Mouse (Mus musculus) liver, embryonic 16.5 days (tissue): ENCODE results near the gene Cfp. TPM values are rescaled to one million over a fixed set of nuclear protein-coding genes. Genes with fewer than 3 reads are reported as not detected.

Experiments used
- ATAC-seq: fragments of 200-750 bp; cut with Nextera tagmentation; 2 replicates; pipeline ENCODE4 v1.8.0; 2017; ENCODE audit warnings: low read depth, mild to moderate bottlenecking, moderate number of reproducible peaks, moderate library complexity
- H3K27ac ChIP-seq: fragments of 300-500 bp; sonication (generic); 2 replicates; pipeline ENCODE4 v1.5.1; 2014; ENCODE audit warnings: mild to moderate bottlenecking, low read length
- H3K27me3 ChIP-seq: fragments of 300-500 bp; sonication (generic); 2 replicates; pipeline ENCODE4 v1.6.1; 2014; ENCODE audit warnings: low read depth, low read length, mixed read lengths; ENCODE audit not compliant: control insufficient read depth, insufficient read depth
- H3K36me3 ChIP-seq: fragments of 300-500 bp; sonication (generic); 2 replicates; pipeline ENCODE4 v1.6.1; 2014; ENCODE audit warnings: mild to moderate bottlenecking; ENCODE audit not compliant: control insufficient read depth, insufficient read depth
- H3K4me1 ChIP-seq: fragments of 300-500 bp; sonication (generic); 2 replicates; pipeline ENCODE4 v1.6.1; 2014; ENCODE audit warnings: low read depth, low read length, mixed read lengths; ENCODE audit not compliant: control insufficient read depth
- H3K4me2 ChIP-seq: fragments of 300-500 bp; sonication (generic); 2 replicates; pipeline ENCODE4 v1.6.1; 2014; ENCODE audit warnings: low read depth, low read length, mixed read lengths
- H3K4me3 ChIP-seq: fragments of 300-500 bp; sonication (generic); 2 replicates; pipeline ENCODE4 v1.5.1; 2014; ENCODE audit warnings: low read depth, mild to moderate bottlenecking, low read length
- H3K9ac ChIP-seq: fragments of 300-500 bp; sonication (generic); 2 replicates; pipeline ENCODE4 v1.6.1; 2014; ENCODE audit warnings: low read depth, low read length
- H3K9me3 ChIP-seq: fragments of 300-500 bp; sonication (generic); replicated peaks from 2 replicates; pipeline ENCODE4 v1.6.1; 2016; ENCODE audit warnings: low read length; ENCODE audit not compliant: control insufficient read depth
- WGBS: fragments of 180-500 bp; shearing (Covaris S2); extraction: QIAGEN DNeasy Blood & Tissue Kit; methylation state at CpG from one replicate; pipeline ENCODE4 v1.1.7; 2014; ENCODE audit not compliant: insufficient replicate concordance; 5-methylcytosine and 5-hydroxymethylcytosine counted together
- polyA plus RNA-seq: library from polyadenylated mRNA; unstranded; fragments of >200 nt; fragmentation: Nextera tagmentation; extraction: Ambion mirVana; gene quantifications from 2 replicates; pipeline ENCODE4 v1.2.1, GENCODE M21; 2015

Cfp gene
- polyA plus RNA-seq, 1 experiment from 2014 or later = 48.8 TPM

DNA sequence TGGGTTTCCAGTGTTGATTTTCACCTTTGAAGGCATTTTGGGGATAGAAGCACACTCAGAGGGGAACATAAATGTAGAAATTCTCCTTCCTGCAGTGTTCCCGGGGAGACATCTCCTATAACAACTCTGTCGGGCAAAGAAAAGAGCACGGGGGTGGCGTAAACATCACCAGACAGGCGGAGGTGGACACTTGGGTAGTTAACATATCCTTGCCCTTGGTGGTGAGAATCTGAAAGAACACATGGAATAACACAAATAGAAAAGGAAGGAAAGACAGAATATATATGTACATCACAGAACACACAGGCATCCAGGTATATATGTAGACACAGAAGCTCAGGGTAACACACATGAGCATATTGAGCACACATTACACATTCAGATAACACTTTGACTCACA, 10.0 kb downstream of the Cfp start:
- no peak overlapping the region for H3K4me3 ChIP-seq
- no peak overlapping the region for H3K27ac ChIP-seq
- ATAC-seq = no peak
- 47% methylated on average over 5 of the region's 5 CpGs for WGBS
- H3K4me1 ChIP-seq = no peaks in the 10 kb centered on the region
- peaks cover 34% of the 10 kb centered on the region for H3K27me3 ChIP-seq
- H3K9me3 ChIP-seq = no peaks in the 10 kb centered on the region
- no peaks in the 10 kb centered on the region for H3K36me3 ChIP-seq
- H3K9ac ChIP-seq = no peak overlapping the region
- H3K4me2 ChIP-seq = no peak overlapping the region

GRCm38 (mm10) chrX:20920844-20921364, 10.5 kb downstream of the Cfp start, which contains the start of gene Syn1:
Gene Syn1 (minus strand): TSS chrX:20921004.
- no peak within 1 kb of the TSS for H3K9ac ChIP-seq
- peaks cover 34% of the 10 kb centered on the region for H3K27me3 ChIP-seq
- no peak within 1 kb of the TSS for H3K27ac ChIP-seq
- peak; percentile 76 for ATAC-seq
- H3K4me1 ChIP-seq = no peaks in the 10 kb centered on the region
- no peaks in the 10 kb centered on the region for H3K9me3 ChIP-seq
- H3K4me3 ChIP-seq = peak within 1 kb of the TSS; percentile 45
- H3K36me3 ChIP-seq = no peaks in the 10 kb centered on the region
- WGBS = 13% methylated on average over 33 of the region's 44 CpGs
- H3K4me2 ChIP-seq = peak within 1 kb of the TSS; percentile 55

- no peak overlapping the region for H3K27ac ChIP-seq
- WGBS = 16% methylated on average over 47 of the region's 49 CpGs
- H3K27me3 ChIP-seq = peaks cover 34% of the 10 kb centered on the region
- H3K4me1 ChIP-seq = no peaks in the 10 kb centered on the region
- peak; percentile 7; the same call in 1 of the 2 replicates for ATAC-seq
- peak overlapping the region; percentile 55 for H3K4me2 ChIP-seq
- H3K4me3 ChIP-seq = peak overlapping the region; percentile 45
- no peaks in the 10 kb centered on the region for H3K36me3 ChIP-seq
- H3K9ac ChIP-seq = no peak overlapping the region
- H3K9me3 ChIP-seq = no peaks in the 10 kb centered on the region
Observed at GRCm38 (mm10) chrX:20920249-20920843, 11.0 kb downstream of the Cfp start.

DNA sequence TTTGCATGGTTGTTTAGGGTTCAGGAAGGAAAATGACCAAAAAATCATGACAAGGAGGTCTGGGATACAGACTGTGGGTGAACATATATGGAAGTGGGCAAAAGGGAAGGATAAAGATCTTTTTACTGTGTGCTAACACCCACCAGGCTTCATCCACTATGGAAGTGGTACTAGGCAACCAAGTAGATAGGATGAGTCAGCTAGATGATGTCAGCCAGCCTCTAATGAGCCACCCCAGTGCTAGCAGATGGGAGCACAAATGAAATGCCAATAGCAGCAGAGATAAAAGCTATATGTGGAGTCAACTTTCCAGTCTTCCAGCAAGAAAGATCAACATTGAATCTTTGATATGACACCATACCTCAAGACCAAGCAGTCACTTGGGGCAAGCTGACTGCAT, 16.3 kb downstream of the Cfp start:
- Histone ChIP-seq H3K4me3 (no peak overlapping the region), H3K27ac (no peak overlapping the region), H3K9me3 (no peaks in the 10 kb centered on the region), H3K36me3 (no peaks in the 10 kb centered on the region), H3K4me2 (no peak overlapping the region), H3K4me1 (peaks cover 3% of the 10 kb centered on the region), H3K9ac (no peak overlapping the region), H3K27me3 (peaks cover 15% of the 10 kb centered on the region)
- ATAC-seq = no peak

DNA sequence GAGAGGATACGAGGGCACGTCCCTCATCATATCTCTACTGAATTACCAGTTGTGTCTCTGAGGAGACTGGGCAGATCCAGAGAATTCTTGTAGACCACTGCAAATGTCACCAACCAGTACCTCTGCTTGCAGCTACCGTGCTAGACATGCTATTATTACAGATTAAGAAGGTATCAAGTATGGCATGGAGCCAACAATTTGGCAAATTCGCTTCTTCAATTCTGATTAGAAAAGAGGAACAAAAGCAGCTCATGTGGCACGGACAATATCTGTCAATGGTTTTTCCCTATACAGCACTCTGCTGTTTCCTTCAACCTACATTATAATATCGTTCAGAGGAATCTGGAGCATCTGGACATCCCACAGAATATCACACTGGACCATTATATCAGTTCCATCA, 17.6 kb downstream of the Cfp start:
- 58% methylated on average over 6 of the region's 6 CpGs for WGBS
- no peak overlapping the region for H3K9ac ChIP-seq
- peaks cover 4% of the 10 kb centered on the region; the same call in 1 of the 2 replicates for H3K27me3 ChIP-seq
- H3K27ac ChIP-seq = no peak overlapping the region
- H3K4me3 ChIP-seq = no peak overlapping the region
- H3K36me3 ChIP-seq = no peaks in the 10 kb centered on the region
- H3K4me1 ChIP-seq = peaks cover 6% of the 10 kb centered on the region
- no peaks in the 10 kb centered on the region for H3K9me3 ChIP-seq
- no peak overlapping the region for H3K4me2 ChIP-seq
- ATAC-seq = no peak

GRCm38 (mm10) chrX:20910074-20910473, 21.3 kb downstream of the Cfp start:
- no peaks in the 10 kb centered on the region for H3K27me3 ChIP-seq
- H3K4me3 ChIP-seq = no peak overlapping the region
- H3K36me3 ChIP-seq = no peaks in the 10 kb centered on the region
- H3K9ac ChIP-seq = no peak overlapping the region
- WGBS = 24% methylated on average over 3 of the region's 3 CpGs
- H3K4me2 ChIP-seq = no peak overlapping the region
- peaks cover 6% of the 10 kb centered on the region for H3K4me1 ChIP-seq
- no peak overlapping the region for H3K27ac ChIP-seq
- peak; percentile 70 for ATAC-seq
- no peaks in the 10 kb centered on the region for H3K9me3 ChIP-seq

Other genes starting within 250 kb of the Cfp start
- gene Cdk16, start 243.6 kb downstream of the Cfp start, polyA plus RNA-seq = 25.1 and 29.1 TPM in 2 replicates
- gene Usp11, start 227.6 kb downstream of the Cfp start, polyA plus RNA-seq = 5.9 and 6.7 TPM in 2 replicates
- 40.7 and 42.1 TPM in 2 replicates for gene Araf, start 133.7 kb downstream of the Cfp start, polyA plus RNA-seq
- 1.7 and 2.4 TPM in 2 replicates for gene Timp1, start 61.4 kb downstream of the Cfp start, polyA plus RNA-seq
- 0.08 TPM in 1 of 2 replicates, not detected in the other for gene Syn1, start 10.6 kb downstream of the Cfp start, polyA plus RNA-seq
- 2.2 and 2.3 TPM in 2 replicates for gene Elk1, start 19.1 kb upstream of the Cfp start, polyA plus RNA-seq
- 34.7 and 38.5 TPM in 2 replicates for gene Uxt, start 30.5 kb upstream of the Cfp start, polyA plus RNA-seq
- gene Zfp182, start 130.8 kb upstream of the Cfp start, polyA plus RNA-seq = 1.4 and 1.9 TPM in 2 replicates
- not detected in 2 replicates for gene Spaca5, start 136.9 kb upstream of the Cfp start, polyA plus RNA-seq
- gene Zfp300, start 158.0 kb upstream of the Cfp start, polyA plus RNA-seq = 0.18 and 0.23 TPM in 2 replicates
- not detected in 2 replicates for gene Ssxa1, start 184.3 kb upstream of the Cfp start, polyA plus RNA-seq
- gene Gm21876, start 244.1 kb upstream of the Cfp start, polyA plus RNA-seq = not detected in 2 replicates